Mouse (Mus musculus) hindbrain, embryonic 10.5 days (tissue): ENCODE results near the gene Olfr493. TPM values are rescaled to one million over a fixed set of nuclear protein-coding genes. Genes with fewer than 3 reads are reported as not detected.

Source experiments
- DNase-seq: peaks from one replicate; pipeline ENCODE4 v3.0.0-alpha.2; 2017; ENCODE audit warnings: low spot score
- H3K27ac ChIP-seq: fragments of 300-500 bp; sonication (generic); 2 replicates; pipeline ENCODE4 v1.5.1; 2016; ENCODE audit warnings: mild to moderate bottlenecking, moderate library complexity
- H3K27me3 ChIP-seq: fragments of 300-500 bp; sonication (generic); 2 replicates; pipeline ENCODE4 v1.6.1; 2016; ENCODE audit warnings: mild to moderate bottlenecking; ENCODE audit not compliant: poor library complexity, insufficient read depth, severe bottlenecking
- H3K36me3 ChIP-seq: fragments of 300-500 bp; sonication (generic); 2 replicates; pipeline ENCODE4 v1.6.1; 2016; ENCODE audit warnings: mild to moderate bottlenecking, moderate library complexity
- H3K4me1 ChIP-seq: fragments of 300-500 bp; sonication (generic); replicated peaks from 2 replicates; pipeline ENCODE4 v1.6.1; 2016; ENCODE audit warnings: mild to moderate bottlenecking
- H3K4me3 ChIP-seq: fragments of 300-500 bp; sonication (generic); 2 replicates; pipeline ENCODE4 v1.5.1; 2016; ENCODE audit warnings: mild to moderate bottlenecking, moderate library complexity
- H3K9me3 ChIP-seq: fragments of 300-500 bp; sonication (generic); 2 replicates; pipeline ENCODE4 v1.6.1; 2016; ENCODE audit warnings: mild to moderate bottlenecking, moderate library complexity
- WGBS: fragments of 180-500 bp; shearing (Covaris S2); methylation state at CpG from one replicate; pipeline ENCODE4 v1.1.7; 2016; 5-methylcytosine and 5-hydroxymethylcytosine counted together
- polyA plus RNA-seq: library from polyadenylated mRNA; unstranded; fragments of >200 nt; fragmentation: Nextera tagmentation; extraction: Ambion mirVana; gene quantifications from 2 replicates; pipeline ENCODE4 v1.2.1, GENCODE M21; 2016

The Olfr493 gene
- not detected in 2 replicates for polyA plus RNA-seq

GRCm38 (mm10) chr7:108346879-108347278 lies at the start of gene Olfr493:
Gene Olfr493 (minus strand): TSS chr7:108346979.
- H3K9me3 ChIP-seq: no peaks in the 10 kb centered on the region
- WGBS: 68% methylated on average over 1 of the region's 1 CpGs

DNA sequence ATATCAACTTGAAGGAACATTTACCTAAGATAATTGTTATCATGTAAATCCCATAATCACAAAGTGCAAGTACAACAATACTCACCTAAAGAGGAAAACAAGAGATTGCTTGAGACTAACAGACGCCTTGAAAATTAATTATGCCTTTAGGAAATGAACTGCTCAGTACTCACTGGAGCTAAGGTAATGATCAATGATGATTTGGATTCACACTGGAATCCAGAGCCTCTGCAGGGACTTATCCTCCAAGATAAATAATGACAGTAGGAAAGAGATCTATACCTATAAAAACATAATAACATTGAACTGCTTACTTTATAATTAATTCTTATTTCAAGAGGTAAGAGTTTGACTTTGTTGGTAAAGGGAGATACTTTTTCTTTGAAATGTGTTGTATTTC lies 46.1 kb upstream of the Olfr493 start, which contains the start of gene Olfr495:
Gene Olfr495 (plus strand): TSS at position 301 of the 400 bp plus-strand sequence.
- Histone ChIP-seq H3K36me3 (no peaks in the 10 kb centered on the region), H3K4me1 (no peaks in the 10 kb centered on the region), H3K4me3 (no peak within 1 kb of the TSS), H3K27me3 (no peaks in the 10 kb centered on the region), H3K27ac (no peak within 1 kb of the TSS), H3K9me3 (no peaks in the 10 kb centered on the region)
- DNase-seq: no peak
- 88% methylated on average over 1 of the region's 1 CpGs for WGBS

More at GRCm38 (mm10) chr7:108346879-108347278, at the start of gene Olfr493:
- no peak for DNase-seq
- H3K36me3 ChIP-seq: no peaks in the 10 kb centered on the region
- H3K4me1 ChIP-seq: no peaks in the 10 kb centered on the region
- no peak within 1 kb of the TSS for H3K27ac ChIP-seq
- no peak within 1 kb of the TSS for H3K4me3 ChIP-seq
- H3K27me3 ChIP-seq: no peaks in the 10 kb centered on the region

DNA sequence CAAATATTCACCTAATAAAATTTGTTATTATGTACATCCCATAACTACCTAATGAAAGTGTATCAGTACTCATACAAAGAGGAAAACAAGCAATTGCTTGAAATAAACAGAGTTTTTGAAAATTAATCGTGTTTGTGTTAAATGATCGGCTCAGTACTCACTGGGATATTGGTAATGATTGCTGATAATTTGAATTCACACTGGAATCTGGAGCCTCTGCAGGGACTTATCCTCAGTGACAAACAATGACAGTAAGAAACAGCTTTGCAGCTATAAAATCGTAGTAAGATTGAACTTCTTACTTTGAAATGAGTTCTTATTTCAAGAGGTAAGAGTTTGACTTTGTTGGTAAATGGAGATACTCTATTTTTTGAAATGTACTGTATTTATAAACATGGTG lies 18.3 kb upstream of the Olfr493 start, which contains the start of gene Olfr494:
Gene Olfr494 (plus strand): TSS at position 301 of the 400 bp plus-strand sequence.
- Histone ChIP-seq H3K4me3 (no peak within 1 kb of the TSS), H3K9me3 (no peaks in the 10 kb centered on the region), H3K27ac (no peak within 1 kb of the TSS), H3K27me3 (no peaks in the 10 kb centered on the region), H3K36me3 (no peaks in the 10 kb centered on the region), H3K4me1 (no peaks in the 10 kb centered on the region)
- WGBS: 86% methylated on average over 3 of the region's 3 CpGs
- DNase-seq: no peak

DNA sequence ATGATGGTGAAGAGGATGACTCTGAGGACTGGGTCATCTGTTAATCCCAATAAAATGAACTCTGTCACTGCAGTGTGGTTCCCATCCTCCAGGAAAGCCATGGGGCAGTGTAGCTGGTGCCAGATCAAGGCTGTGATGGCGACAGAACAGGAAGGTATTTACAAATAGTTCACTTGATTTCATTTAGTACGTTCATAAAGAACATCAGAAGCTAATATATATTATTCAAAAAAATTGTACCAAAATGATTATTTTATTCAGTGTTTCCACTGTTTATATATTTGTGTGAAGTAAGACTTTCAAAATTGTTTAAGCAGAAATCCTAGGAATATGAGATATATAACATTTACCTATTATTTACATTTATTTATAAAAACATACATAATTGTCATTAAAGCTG lies 23.2 kb downstream of the Olfr493 start, which contains the start of gene Olfr492:
Gene Olfr492 (minus strand): TSS at position 101 of the 400 bp plus-strand sequence.
- Histone ChIP-seq H3K9me3 (no peaks in the 10 kb centered on the region), H3K27me3 (no peaks in the 10 kb centered on the region), H3K4me1 (no peaks in the 10 kb centered on the region), H3K4me3 (no peak within 1 kb of the TSS), H3K27ac (no peak within 1 kb of the TSS), H3K36me3 (no peaks in the 10 kb centered on the region)
- no peak for DNase-seq
- 92% methylated on average over 2 of the region's 2 CpGs for WGBS

DNA sequence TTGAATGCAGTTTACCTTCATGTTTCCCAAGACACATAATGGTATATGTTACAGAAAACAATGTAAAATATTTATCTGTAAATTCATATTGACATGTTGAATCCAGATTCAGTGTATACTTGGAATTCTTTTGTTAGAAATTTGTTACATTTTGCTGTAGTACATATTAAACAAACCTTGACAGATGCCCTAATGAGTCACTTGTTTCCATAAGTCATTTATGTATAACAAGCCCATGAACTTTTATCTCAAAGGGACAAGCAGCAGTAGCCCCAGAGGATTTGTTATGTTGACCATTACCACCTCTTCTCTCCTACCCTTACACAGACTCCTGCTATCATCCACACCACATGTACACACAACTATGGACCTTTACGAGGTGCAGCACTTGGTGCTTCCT lies 33.6 kb downstream of the Olfr493 start, which contains the start of gene Olfr491:
Gene Olfr491 (plus strand): TSS at position 301 of the 400 bp plus-strand sequence.
- Histone ChIP-seq H3K9me3 (no peaks in the 10 kb centered on the region), H3K27ac (no peak within 1 kb of the TSS), H3K4me3 (no peak within 1 kb of the TSS), H3K36me3 (no peaks in the 10 kb centered on the region), H3K4me1 (no peaks in the 10 kb centered on the region), H3K27me3 (no peaks in the 10 kb centered on the region)
- 80% methylated on average over 1 of the region's 1 CpGs for WGBS
- DNase-seq: no peak

Other genes starting within 250 kb of the Olfr493 start
- 0.07 and 0.12 TPM in 2 replicates for gene Olfr482, start 249.4 kb downstream of the Olfr493 start, polyA plus RNA-seq
- not detected in 2 replicates for gene Olfr483, start 246.1 kb downstream of the Olfr493 start, polyA plus RNA-seq
- not detected in 2 replicates for gene Olfr484, start 219.5 kb downstream of the Olfr493 start, polyA plus RNA-seq
- not detected in 2 replicates for gene Olfr485, start 187.1 kb downstream of the Olfr493 start, polyA plus RNA-seq
- gene Olfr486, start 174.2 kb downstream of the Olfr493 start, polyA plus RNA-seq: not detected in 2 replicates
- not detected in 2 replicates for gene Olfr487, start 132.3 kb downstream of the Olfr493 start, polyA plus RNA-seq
- gene Olfr488, start 88.6 kb downstream of the Olfr493 start, polyA plus RNA-seq: not detected in 2 replicates
- gene Olfr490, start 58.0 kb downstream of the Olfr493 start, polyA plus RNA-seq: not detected in 2 replicates
- gene Olfr491, start 33.5 kb downstream of the Olfr493 start, polyA plus RNA-seq: not detected in 2 replicates
- not detected in 2 replicates for gene Olfr492, start 23.3 kb downstream of the Olfr493 start, polyA plus RNA-seq
- gene Olfr494, start 18.4 kb upstream of the Olfr493 start, polyA plus RNA-seq: not detected in 2 replicates
- not detected in 2 replicates for gene Olfr495, start 46.2 kb upstream of the Olfr493 start, polyA plus RNA-seq
- not detected in 2 replicates for gene Olfr497, start 73.4 kb upstream of the Olfr493 start, polyA plus RNA-seq
- not detected in 2 replicates for gene Olfr498, start 118.3 kb upstream of the Olfr493 start, polyA plus RNA-seq
- not detected in 2 replicates for gene Olfr502, start 178.1 kb upstream of the Olfr493 start, polyA plus RNA-seq
- gene Olfr503, start 197.5 kb upstream of the Olfr493 start, polyA plus RNA-seq: not detected in 2 replicates
- gene Olfr504, start 218.8 kb upstream of the Olfr493 start, polyA plus RNA-seq: not detected in 2 replicates